12 mouse cellular contexts compared by ENCODE assay signal in genomic region chr13:15466496-15466895, GRCm38 (mm10). TPM values are rescaled to one million over a fixed set of nuclear protein-coding genes. Genes with fewer than 3 reads are reported as not detected.
DNase-seq lines count a peak whose midpoint lies in the region; ATAC-seq lines count a peak whose summit lies in the region.
"Had no signal": no experiment of that assay in that cellular context is flagged by ENCODE, and none has a peak within 500 bp of the region (broad histone marks: within the 10 kb centered on the region; RNA-seq: fewer than 3 reads in every experiment).

No protein-coding gene starts in this region.

- no peaks in the 10 kb centered on the region for H3K9me3 ChIP-seq in liver, embryonic 11.5 days (ENCODE audit: control insufficient read depth, low read length)
- H3K9me3 ChIP-seq in forebrain, embryonic 13.5 days (replicated peaks): no peaks in the 10 kb centered on the region
- no peaks in the 10 kb centered on the region for H3K9me3 ChIP-seq in limb, embryonic 13.5 days
- H3K9me3 ChIP-seq in stomach, embryonic 16.5 days (replicated peaks; ENCODE audit: control insufficient read depth, low read length): no peaks in the 10 kb centered on the region

- H3K27me3 ChIP-seq in liver, embryonic 11.5 days (replicated peaks; ENCODE audit: control insufficient read depth, insufficient read depth, low read length): peaks cover 37% of the 10 kb centered on the region
- H3K27me3 ChIP-seq in forebrain, embryonic 13.5 days: no peaks in the 10 kb centered on the region
- no peaks in the 10 kb centered on the region for H3K27me3 ChIP-seq in limb, embryonic 13.5 days
- no peaks in the 10 kb centered on the region for H3K27me3 ChIP-seq in stomach, embryonic 16.5 days (ENCODE audit: control insufficient read depth, insufficient read depth, low read length)

- H3K4me2 ChIP-seq in liver, embryonic 11.5 days: peak overlapping the region; percentile 25
- H3K4me2 ChIP-seq in forebrain, embryonic 13.5 days: peak overlapping the region; percentile 56
- H3K4me2 ChIP-seq in limb, embryonic 13.5 days (replicated peaks): peak overlapping the region; percentile 71
- peak overlapping the region; percentile 46 for H3K4me2 ChIP-seq in stomach, embryonic 16.5 days (ENCODE audit: low read depth, low read length)

- 61% methylated on average over 6 of the region's 6 CpGs for WGBS in liver, embryonic 11.5 days
- 5% methylated on average over 6 of the region's 6 CpGs for WGBS in forebrain, embryonic 13.5 days
- 14% methylated on average over 6 of the region's 6 CpGs for WGBS in limb, embryonic 13.5 days
- WGBS in stomach, embryonic 16.5 days: 42% methylated on average over 6 of the region's 6 CpGs

- no peaks in the 10 kb centered on the region for H3K4me1 ChIP-seq in liver, embryonic 11.5 days (replicated peaks; ENCODE audit: control insufficient read depth, insufficient read depth, low read length)
- H3K4me1 ChIP-seq in forebrain, embryonic 13.5 days: peaks cover 66% of the 10 kb centered on the region
- peaks cover 64% of the 10 kb centered on the region for H3K4me1 ChIP-seq in limb, embryonic 13.5 days
- H3K4me1 ChIP-seq in stomach, embryonic 16.5 days (ENCODE audit: control insufficient read depth, insufficient read depth, low read length): peaks cover 15% of the 10 kb centered on the region

- DNase-seq in liver, embryonic 11.5 days (ENCODE audit: low spot score): no peak
- no peak for DNase-seq in liver
- no peak for DNase-seq in left cerebral cortex, adult 18-20 months (ENCODE audit: low spot score in 2 of 2)
- no peak for DNase-seq in cerebellum, postnatal 4 days (ENCODE audit: low spot score in 2 of 2)
- DNase-seq: adrenal gland, postnatal 10 days; cerebellum, postnatal 25 days; gastrocnemius, postnatal 14 days; lung, adult 2 months; thymus, adult 18-20 months had no signal

- H3K36me3 ChIP-seq in liver, embryonic 11.5 days (ENCODE audit: control insufficient read depth, insufficient read depth, low read length): no peaks in the 10 kb centered on the region
- no peaks in the 10 kb centered on the region for H3K36me3 ChIP-seq in forebrain, embryonic 13.5 days (ENCODE audit: poor library complexity, severe bottlenecking)
- no peaks in the 10 kb centered on the region for H3K36me3 ChIP-seq in limb, embryonic 13.5 days
- no peaks in the 10 kb centered on the region for H3K36me3 ChIP-seq in stomach, embryonic 16.5 days (ENCODE audit: control insufficient read depth, insufficient read depth, low read length)

- H3K27ac ChIP-seq in liver, embryonic 11.5 days (ENCODE audit: low read depth, low read length): no peak overlapping the region
- peak overlapping the region; percentile 73 for H3K27ac ChIP-seq in forebrain, embryonic 13.5 days
- H3K27ac ChIP-seq in limb, embryonic 13.5 days: peak overlapping the region; percentile 88
- no peak overlapping the region for H3K27ac ChIP-seq in stomach, embryonic 16.5 days (ENCODE audit: low read length)

- H3K9ac ChIP-seq in liver, embryonic 11.5 days (ENCODE audit: low read depth, low read length): no peak overlapping the region
- peak overlapping the region; percentile 62 for H3K9ac ChIP-seq in forebrain, embryonic 13.5 days
- peak overlapping the region; percentile 73 for H3K9ac ChIP-seq in limb, embryonic 13.5 days
- H3K9ac ChIP-seq in stomach, embryonic 16.5 days (ENCODE audit: low read length): peak overlapping the region; percentile 46; the same call in 1 of the 2 replicates

- ATAC-seq in liver, embryonic 11.5 days (replicated peaks; ENCODE audit: low FRiP score): no peak
- ATAC-seq in forebrain, embryonic 13.5 days: no peak
- no peak for ATAC-seq in limb, embryonic 13.5 days (ENCODE audit: low FRiP score, low read depth)
- ATAC-seq in stomach, embryonic 16.5 days (ENCODE audit: insufficient read depth, low FRiP score): no peak

- no peak overlapping the region for H3K4me3 ChIP-seq in liver, embryonic 11.5 days (ENCODE audit: low read depth, low read length)
- peak overlapping the region; percentile 73 for H3K4me3 ChIP-seq in forebrain, embryonic 13.5 days
- peak overlapping the region; percentile 89 for H3K4me3 ChIP-seq in limb, embryonic 13.5 days
- peak overlapping the region; percentile 33 for H3K4me3 ChIP-seq in stomach, embryonic 16.5 days (replicated peaks; ENCODE audit: low read length)

RNA-seq across cellular contexts. Expression of gene Gli3, which starts 3.5 kb away (rescaled TPM):
- 6.4 and 6.7 TPM in 2 replicates for polyA plus RNA-seq in liver, embryonic 11.5 days (2014; fragmentation: Nextera tagmentation; extraction: Ambion mirVana)
- 26.8 and 29.0 TPM in 2 replicates for polyA plus RNA-seq in forebrain, embryonic 13.5 days (2015; fragmentation: Nextera tagmentation; extraction: Ambion mirVana)
- polyA plus RNA-seq in limb, embryonic 13.5 days (2015; fragmentation: Nextera tagmentation; extraction: Ambion mirVana): 51.8 and 54.3 TPM in 2 replicates
- 13.3 and 14.3 TPM in 2 replicates for polyA plus RNA-seq in stomach, embryonic 16.5 days (2015; fragmentation: Nextera tagmentation; extraction: Ambion mirVana)
- 1 to 10 TPM; 8.6 to 8.8 TPM for total RNA-seq in left cerebral cortex, adult 18-20 months (2021)

Comparison
In these comparisons a context has a peak if more than half of its experiments do, and no peak if none do; other contexts are left out.
1. H3K27ac ChIP-seq: peak in forebrain, embryonic 13.5 days (single experiment) and limb, embryonic 13.5 days (single experiment); none in liver, embryonic 11.5 days (single experiment) and stomach, embryonic 16.5 days (single experiment).
2. Peak in every context shown above with its lines, with median percentiles within 50 percentile points of each other: H3K4me2 ChIP-seq.